Mouse (Mus musculus): ENCODE data around the gene Pmpca.
A peak's percentile ranks its signal among the peaks of the same experiment; 100 is the strongest.

- TF ChIP-seq POLR2A (IDR thresholded peaks at IDR 0.05; ENCODE audit: low read depth, low read length) (peak; percentile 12), CTCF (conservative IDR thresholded peaks at IDR 0.05; ENCODE audit: insufficient read depth, insufficient read length, low read depth, low read length) (no peak)
Measured at GRCm38 (mm10) chr2:26380131-26380771, 8.9 kb upstream of the Pmpca start, which contains the start of gene Snapc4.

Data from kidney, adult 2 months (tissue).